Mouse (Mus musculus) stomach, embryonic 15.5 days (tissue): Measurements from ENCODE around the gene Nkx3-2. TPM values are rescaled to one million over a fixed set of nuclear protein-coding genes. Genes with fewer than 3 reads are reported as not detected.

Experiments used
- ATAC-seq: fragments of 200-750 bp; cut with Nextera tagmentation; 2 replicates; pipeline ENCODE4 v1.8.0; 2017; ENCODE audit warnings: low read depth, moderate number of reproducible peaks, moderate TSS enrichment; ENCODE audit not compliant: insufficient read depth, low FRiP score
- H3K27ac ChIP-seq: fragments of 300-500 bp; sonication (generic); 2 replicates; pipeline ENCODE4 v1.5.1; 2015; ENCODE audit warnings: mild to moderate bottlenecking, inconsistent platforms
- H3K27me3 ChIP-seq: fragments of 300-500 bp; sonication (generic); replicated peaks from 2 replicates; pipeline ENCODE4 v1.6.1; 2015; ENCODE audit warnings: inconsistent platforms
- H3K36me3 ChIP-seq: fragments of 300-500 bp; sonication (generic); 2 replicates; pipeline ENCODE4 v1.6.1; 2015; ENCODE audit warnings: inconsistent platforms
- H3K4me1 ChIP-seq: fragments of 300-500 bp; sonication (generic); 2 replicates; pipeline ENCODE4 v1.6.1; 2015; ENCODE audit warnings: inconsistent platforms
- H3K4me2 ChIP-seq: fragments of 300-500 bp; sonication (generic); 2 replicates; pipeline ENCODE4 v1.6.1; 2015; ENCODE audit warnings: mild to moderate bottlenecking, inconsistent platforms
- H3K4me3 ChIP-seq: fragments of 300-500 bp; sonication (generic); replicated peaks from 2 replicates; pipeline ENCODE4 v1.5.1; 2015; ENCODE audit warnings: inconsistent platforms
- H3K9ac ChIP-seq: fragments of 300-500 bp; sonication (generic); 2 replicates; pipeline ENCODE4 v1.6.1; 2015; ENCODE audit warnings: inconsistent platforms
- H3K9me3 ChIP-seq: fragments of 300-500 bp; sonication (generic); 2 replicates; pipeline ENCODE4 v1.6.1; 2016; ENCODE audit warnings: inconsistent platforms
- WGBS: fragments of 180-500 bp; shearing (Covaris S2); methylation state at CpG from one replicate; pipeline ENCODE4 v1.1.7; 2015; 5-methylcytosine and 5-hydroxymethylcytosine counted together
- polyA plus RNA-seq: library from polyadenylated mRNA; unstranded; fragments of >200 nt; fragmentation: Nextera tagmentation; extraction: Ambion mirVana; gene quantifications from 2 replicates; pipeline ENCODE4 v1.2.1, GENCODE M21; 2015

The Nkx3-2 gene
- polyA plus RNA-seq: 7.7 and 8.1 TPM in 2 replicates

GRCm38 (mm10) chr5:41763731-41764721, at the start of gene Nkx3-2:
Nkx3-2 (minus strand) TSS chr5:41764501.
- H3K9me3 ChIP-seq: no peaks in the 10 kb centered on the region
- H3K27me3 ChIP-seq: peaks cover 74% of the 10 kb centered on the region
- peak within 1 kb of the TSS; percentile 34; the same call in 1 of the 2 replicates for H3K9ac ChIP-seq
- peak within 1 kb of the TSS; percentile 68 for H3K27ac ChIP-seq
- H3K36me3 ChIP-seq: no peaks in the 10 kb centered on the region
- H3K4me1 ChIP-seq: peaks cover 22% of the 10 kb centered on the region
- peak; percentile 71 for ATAC-seq
- under 1% methylated on average over 77 of the region's 79 CpGs for WGBS
- H3K4me3 ChIP-seq: peak within 1 kb of the TSS; percentile 51
- peak within 1 kb of the TSS; percentile 55 for H3K4me2 ChIP-seq

- H3K4me1 ChIP-seq: no peaks in the 10 kb centered on the region
- H3K9ac ChIP-seq: no peak overlapping the region
- WGBS: 88% methylated on average over 6 of the region's 6 CpGs
- peaks cover 16% of the 10 kb centered on the region for H3K36me3 ChIP-seq
- H3K4me3 ChIP-seq: no peak overlapping the region
- H3K27me3 ChIP-seq: no peaks in the 10 kb centered on the region
- H3K9me3 ChIP-seq: no peaks in the 10 kb centered on the region
- no peak overlapping the region for H3K4me2 ChIP-seq
- no peak overlapping the region for H3K27ac ChIP-seq
- ATAC-seq: no peak
Observed at GRCm38 (mm10) chr5:41812516-41812915, 48.2 kb upstream of the Nkx3-2 start.

GRCm38 (mm10) chr5:41811279-41811678, 47.0 kb upstream of the Nkx3-2 start:
- ATAC-seq: no peak
- Histone ChIP-seq H3K4me2 (no peak overlapping the region), H3K27ac (no peak overlapping the region), H3K4me1 (no peaks in the 10 kb centered on the region), H3K9me3 (no peaks in the 10 kb centered on the region), H3K27me3 (no peaks in the 10 kb centered on the region), H3K4me3 (no peak overlapping the region), H3K9ac (no peak overlapping the region), H3K36me3 (peaks cover 5% of the 10 kb centered on the region; the same call in 1 of the 2 replicates)
- 87% methylated on average over 3 of the region's 3 CpGs for WGBS

- Histone ChIP-seq H3K36me3 (peaks cover 11% of the 10 kb centered on the region; the same call in 1 of the 2 replicates), H3K9ac (no peak overlapping the region), H3K27ac (no peak overlapping the region), H3K4me2 (no peak overlapping the region), H3K4me1 (no peaks in the 10 kb centered on the region), H3K4me3 (no peak overlapping the region), H3K27me3 (no peaks in the 10 kb centered on the region), H3K9me3 (no peaks in the 10 kb centered on the region)
- no peak for ATAC-seq
- 89% methylated on average over 2 of the region's 2 CpGs for WGBS
Observed at GRCm38 (mm10) chr5:41807383-41807782, 43.1 kb upstream of the Nkx3-2 start.

- no peak for ATAC-seq
- H3K27me3 ChIP-seq: no peaks in the 10 kb centered on the region
- no peak overlapping the region for H3K9ac ChIP-seq
- WGBS: 86% methylated on average over 5 of the region's 5 CpGs
- H3K27ac ChIP-seq: no peak overlapping the region
- H3K4me3 ChIP-seq: no peak overlapping the region
- H3K36me3 ChIP-seq: peaks cover 6% of the 10 kb centered on the region; the same call in 1 of the 2 replicates
- no peaks in the 10 kb centered on the region for H3K9me3 ChIP-seq
- H3K4me1 ChIP-seq: no peaks in the 10 kb centered on the region
- no peak overlapping the region for H3K4me2 ChIP-seq
Observed at GRCm38 (mm10) chr5:41806176-41806575, 41.9 kb upstream of the Nkx3-2 start.

DNA sequence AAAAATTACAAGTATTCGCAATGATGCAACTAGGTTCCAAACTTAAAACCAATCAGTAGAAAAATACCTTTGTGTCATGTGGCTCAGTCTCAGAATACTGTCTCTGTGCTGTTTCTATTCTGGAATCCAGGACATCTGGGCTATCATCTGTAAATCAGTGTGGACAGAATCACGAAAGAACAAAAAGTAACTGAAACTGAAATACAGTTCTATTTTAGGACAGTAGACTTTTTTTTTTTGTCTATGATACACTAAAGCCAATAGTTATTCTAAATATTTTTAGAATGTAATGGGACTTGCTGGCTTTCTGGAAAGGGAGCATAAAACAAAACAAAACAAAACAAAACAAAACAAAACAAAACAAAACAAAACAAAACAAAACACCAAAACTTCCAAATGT, 40.8 kb upstream of the Nkx3-2 start:
- Histone ChIP-seq H3K9me3 (no peaks in the 10 kb centered on the region), H3K4me1 (no peaks in the 10 kb centered on the region), H3K4me3 (no peak overlapping the region), H3K27me3 (no peaks in the 10 kb centered on the region), H3K27ac (no peak overlapping the region), H3K36me3 (peaks cover 9% of the 10 kb centered on the region; the same call in 1 of the 2 replicates), H3K4me2 (no peak overlapping the region), H3K9ac (no peak overlapping the region)
- no peak for ATAC-seq
- 87% methylated on average over 2 of the region's 2 CpGs for WGBS

GRCm38 (mm10) chr5:41804643-41805042, 40.3 kb upstream of the Nkx3-2 start:
- Histone ChIP-seq H3K4me1 (no peaks in the 10 kb centered on the region), H3K4me2 (no peak overlapping the region), H3K4me3 (no peak overlapping the region), H3K9me3 (no peaks in the 10 kb centered on the region), H3K9ac (no peak overlapping the region), H3K27me3 (no peaks in the 10 kb centered on the region), H3K27ac (no peak overlapping the region), H3K36me3 (peaks cover 10% of the 10 kb centered on the region; the same call in 1 of the 2 replicates)
- 87% methylated on average over 2 of the region's 2 CpGs for WGBS
- ATAC-seq: no peak

DNA sequence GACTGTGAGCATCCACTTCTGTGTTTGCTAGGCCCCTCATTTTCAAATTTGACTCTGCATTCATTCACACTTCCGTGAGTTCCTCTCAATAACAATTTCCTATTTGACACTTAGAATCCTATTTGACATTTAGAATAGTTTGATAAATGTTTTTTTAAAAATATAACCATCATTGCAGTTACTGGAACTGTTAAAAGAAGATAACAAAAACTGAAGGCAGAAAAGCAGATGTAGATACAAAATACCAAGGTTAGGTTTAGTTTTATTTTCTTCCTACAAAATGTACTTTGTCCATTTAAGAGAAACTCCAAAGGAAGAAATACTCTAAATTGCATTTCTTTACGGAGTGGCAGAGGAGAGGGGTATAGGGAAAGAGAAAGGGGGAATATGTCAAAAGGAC, 37.3 kb upstream of the Nkx3-2 start:
- no peaks in the 10 kb centered on the region for H3K27me3 ChIP-seq
- 79% methylated on average over 2 of the region's 2 CpGs for WGBS

GRCm38 (mm10) chr5:41794434-41794833, 30.1 kb upstream of the Nkx3-2 start:
- no peak overlapping the region for H3K9ac ChIP-seq
- no peak overlapping the region for H3K4me2 ChIP-seq
- no peak for ATAC-seq
- no peaks in the 10 kb centered on the region for H3K4me1 ChIP-seq
- H3K27me3 ChIP-seq: no peaks in the 10 kb centered on the region
- no peaks in the 10 kb centered on the region for H3K9me3 ChIP-seq
- H3K27ac ChIP-seq: no peak overlapping the region
- peaks cover 25% of the 10 kb centered on the region for H3K36me3 ChIP-seq
- H3K4me3 ChIP-seq: no peak overlapping the region

More for the DNA sequence above, 37.3 kb upstream of the Nkx3-2 start:
- no peak overlapping the region for H3K9ac ChIP-seq
- H3K4me2 ChIP-seq: no peak overlapping the region
- H3K4me3 ChIP-seq: no peak overlapping the region
- no peaks in the 10 kb centered on the region for H3K9me3 ChIP-seq
- H3K36me3 ChIP-seq: peaks cover 20% of the 10 kb centered on the region
- H3K4me1 ChIP-seq: no peaks in the 10 kb centered on the region
- no peak for ATAC-seq
- no peak overlapping the region for H3K27ac ChIP-seq

DNA sequence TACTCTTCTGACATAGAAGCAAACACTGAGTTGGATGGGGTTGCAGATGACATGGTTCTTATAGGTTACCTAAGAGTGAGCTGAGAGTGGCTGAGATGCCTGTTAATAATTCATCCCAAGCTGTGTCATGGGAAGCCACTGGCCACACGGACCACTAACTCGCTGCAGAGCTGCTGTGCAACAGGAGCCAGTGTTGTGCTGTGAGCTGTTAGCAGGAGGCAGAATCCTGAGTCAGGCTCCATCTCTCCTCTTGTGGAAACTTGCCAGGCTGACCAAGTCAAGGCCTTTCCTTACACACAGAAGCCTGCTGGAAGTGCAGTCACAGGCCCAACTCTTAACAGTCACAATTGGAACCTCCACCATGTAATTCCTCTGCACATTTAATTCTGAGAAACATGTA, 26.2 kb upstream of the Nkx3-2 start:
- H3K36me3 ChIP-seq: peaks cover 30% of the 10 kb centered on the region; the same call in 1 of the 2 replicates
- 71% methylated on average over 2 of the region's 2 CpGs for WGBS
- H3K9ac ChIP-seq: no peak overlapping the region
- no peak overlapping the region for H3K4me2 ChIP-seq
- H3K4me1 ChIP-seq: no peaks in the 10 kb centered on the region
- H3K9me3 ChIP-seq: no peaks in the 10 kb centered on the region
- no peaks in the 10 kb centered on the region for H3K27me3 ChIP-seq
- H3K27ac ChIP-seq: no peak overlapping the region
- ATAC-seq: no peak
- no peak overlapping the region for H3K4me3 ChIP-seq

GRCm38 (mm10) chr5:41788877-41789276, 24.6 kb upstream of the Nkx3-2 start:
- ATAC-seq: no peak
- Histone ChIP-seq H3K4me1 (no peaks in the 10 kb centered on the region), H3K27me3 (no peaks in the 10 kb centered on the region), H3K27ac (no peak overlapping the region), H3K36me3 (peaks cover 32% of the 10 kb centered on the region; the same call in 1 of the 2 replicates), H3K9me3 (no peaks in the 10 kb centered on the region), H3K4me3 (no peak overlapping the region), H3K4me2 (no peak overlapping the region), H3K9ac (no peak overlapping the region)
- WGBS: 72% methylated on average over 6 of the region's 6 CpGs

DNA sequence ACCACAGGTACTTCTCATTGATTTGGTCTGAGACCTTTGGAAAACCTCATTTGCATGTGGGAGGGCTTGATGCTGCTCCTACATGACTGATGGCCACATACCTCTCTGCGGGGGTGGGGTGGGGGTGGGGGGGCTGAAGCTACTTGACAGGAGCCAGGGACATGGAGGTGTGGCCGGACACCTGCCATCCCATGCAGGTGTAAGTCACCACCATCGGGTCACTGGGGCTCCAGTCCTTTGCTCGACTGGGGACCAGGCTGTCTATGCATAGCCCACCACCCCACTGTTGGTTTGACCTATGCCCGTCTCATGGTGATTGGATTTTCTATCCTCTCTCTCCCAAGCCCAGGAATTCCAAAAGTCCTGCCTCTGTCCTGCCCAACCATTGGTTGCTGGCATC, 17.6 kb upstream of the Nkx3-2 start:
- H3K9me3 ChIP-seq: no peaks in the 10 kb centered on the region
- no peak for ATAC-seq
- 91% methylated on average over 5 of the region's 5 CpGs for WGBS
- H3K4me1 ChIP-seq: no peaks in the 10 kb centered on the region
- no peak overlapping the region for H3K9ac ChIP-seq
- no peaks in the 10 kb centered on the region for H3K27me3 ChIP-seq
- no peak overlapping the region for H3K27ac ChIP-seq
- H3K36me3 ChIP-seq: peaks cover 8% of the 10 kb centered on the region; the same call in 1 of the 2 replicates
- H3K4me3 ChIP-seq: no peak overlapping the region
- no peak overlapping the region for H3K4me2 ChIP-seq
